Mouse (Mus musculus) retina, postnatal 1 day (tissue): Measurements from ENCODE around the gene Sel1l3.

Source experiments
- DNase-seq: peaks from one replicate; pipeline ENCODE4 v3.0.0-alpha.2; 2012

Sel1l3 gene

DNA sequence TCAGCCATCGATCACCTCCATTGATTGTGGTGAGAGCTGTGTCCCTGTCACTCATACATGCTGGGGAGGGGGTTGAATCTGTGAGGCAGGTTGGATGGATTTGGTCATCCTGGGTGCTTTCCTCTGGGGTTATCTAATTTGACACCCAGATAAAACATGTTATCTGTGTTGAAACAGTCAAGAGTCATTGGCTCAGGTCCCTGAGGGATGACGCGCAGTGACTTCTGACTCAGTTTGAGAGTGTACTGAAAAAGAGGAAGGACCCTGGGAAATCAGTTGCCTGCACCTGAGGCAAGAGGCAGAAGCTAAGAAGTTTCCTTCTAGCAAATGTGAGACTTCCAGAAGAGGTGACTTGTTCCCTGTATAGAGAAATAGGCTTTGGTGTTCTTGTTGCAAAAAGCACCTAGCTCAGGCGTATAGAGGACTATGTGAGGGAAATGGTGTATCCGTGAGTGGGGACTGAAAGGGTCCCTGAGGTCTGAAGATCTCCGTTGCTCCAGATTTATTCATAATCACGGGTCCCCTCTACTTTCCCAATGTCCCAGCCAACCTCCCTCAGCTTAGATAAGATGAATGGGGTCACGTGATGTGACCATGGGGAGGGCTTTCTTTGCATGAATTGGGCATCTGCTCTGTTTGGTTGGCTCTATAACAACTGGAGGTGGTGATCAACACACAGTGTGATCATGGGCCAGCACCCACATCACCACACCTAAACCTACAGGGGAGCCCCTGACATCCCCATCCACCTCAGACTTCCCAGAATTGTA is 73.4 kb downstream of the Sel1l3 start:
- DNase-seq = no peak

- no peak for DNase-seq
Observed at GRCm38 (mm10) chr5:53139566-53139965, 74.2 kb downstream of the Sel1l3 start.

GRCm38 (mm10) chr5:53139140-53139539 is 74.6 kb downstream of the Sel1l3 start:
- DNase-seq = no peak

DNA sequence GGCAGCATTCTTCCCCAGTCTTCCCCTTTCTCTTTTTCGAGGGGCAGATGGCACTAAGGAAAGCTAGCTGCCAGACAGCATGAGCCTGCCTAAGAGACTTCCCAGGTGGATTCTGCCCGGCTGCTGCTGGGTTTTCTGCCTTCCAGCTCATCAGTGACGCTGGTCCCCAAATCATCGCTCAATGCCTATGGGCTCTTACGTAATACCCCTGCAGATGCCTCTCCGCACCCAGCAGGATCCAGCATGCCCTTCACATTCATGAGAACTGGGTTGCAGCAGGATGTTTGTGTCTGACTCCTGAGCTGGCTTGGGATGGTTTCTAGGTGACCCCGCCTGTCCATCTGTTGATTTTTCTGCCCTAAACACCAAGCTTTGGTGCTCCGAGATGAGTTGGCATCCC is 75.7 kb downstream of the Sel1l3 start:
- no peak for DNase-seq

GRCm38 (mm10) chr5:53135984-53136383 is 77.7 kb downstream of the Sel1l3 start:
- DNase-seq = no peak

DNA sequence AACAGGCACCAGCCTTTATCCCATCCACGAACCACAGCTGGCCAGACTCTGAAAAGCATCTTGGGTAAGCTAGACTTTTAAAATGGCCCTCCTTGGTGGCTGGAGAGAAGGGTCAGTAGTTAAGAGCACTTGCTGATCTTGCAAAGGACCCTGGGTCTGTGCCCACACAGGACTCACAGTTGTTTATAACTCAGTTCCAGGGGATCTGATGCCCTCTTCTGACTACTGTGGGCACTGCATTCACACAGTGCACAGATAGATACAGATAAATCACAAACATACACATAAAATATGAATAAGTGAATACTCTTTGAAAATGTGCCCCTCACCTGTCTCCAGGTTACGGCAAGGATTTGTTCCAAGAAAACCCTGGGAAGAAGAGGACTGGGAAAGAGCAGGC is 79.7 kb downstream of the Sel1l3 start:
- no peak for DNase-seq

DNA sequence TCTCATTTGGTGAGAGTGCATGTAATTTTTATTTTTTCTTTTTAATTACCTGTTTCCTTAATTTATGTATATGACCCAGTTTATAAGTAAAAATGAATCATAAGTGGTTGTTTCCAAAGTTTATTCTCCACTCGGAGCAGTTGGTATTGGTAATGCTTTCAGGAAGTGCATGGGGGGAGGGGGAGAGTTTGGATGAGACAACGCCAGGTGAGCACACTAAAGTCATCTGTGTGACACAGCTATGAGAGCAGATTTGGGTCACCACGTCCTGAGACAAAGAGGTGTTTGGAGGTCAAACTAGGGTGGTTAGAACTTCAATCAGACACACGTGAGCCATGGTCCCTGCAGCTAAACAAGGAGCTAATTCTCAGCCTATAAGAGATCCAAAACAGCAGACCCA is 89.0 kb downstream of the Sel1l3 start:
- DNase-seq = no peak

DNA sequence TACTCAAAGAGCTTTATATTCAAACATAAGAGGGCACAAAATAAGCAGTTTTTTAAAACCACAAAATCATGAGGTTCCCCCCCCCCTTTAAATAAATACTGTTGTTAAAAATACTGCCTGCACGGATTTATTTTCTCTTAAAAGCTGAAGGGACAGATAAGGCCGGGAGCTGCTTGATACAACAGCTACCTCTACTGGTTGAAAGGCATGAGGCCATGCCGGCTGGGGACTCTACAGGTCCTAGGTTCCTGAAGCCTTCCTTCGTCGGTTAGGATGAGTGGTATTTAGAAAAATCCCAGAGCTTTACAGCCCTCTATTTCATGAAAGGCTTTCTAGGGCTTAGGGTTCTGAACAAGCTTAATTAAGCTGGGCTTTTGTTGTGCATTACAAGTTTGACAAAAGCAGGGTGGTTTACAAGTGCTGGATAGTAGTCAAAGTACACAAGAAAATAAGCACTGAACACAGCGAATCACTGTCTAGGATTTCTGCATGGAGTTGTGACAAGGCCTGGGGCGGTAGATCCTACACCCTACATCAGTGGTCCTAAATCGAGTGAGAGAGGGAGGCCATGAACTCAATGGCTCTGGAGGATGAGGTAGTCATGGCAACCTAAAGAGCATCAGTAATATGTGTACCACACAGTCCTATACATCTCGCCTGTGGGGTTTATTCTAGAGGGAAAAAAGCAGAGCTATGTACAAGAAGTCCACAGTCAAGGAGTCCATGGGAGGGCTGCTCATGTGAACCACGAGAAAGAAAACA is 90.0 kb downstream of the Sel1l3 start:
- DNase-seq = peak; percentile 58

DNA sequence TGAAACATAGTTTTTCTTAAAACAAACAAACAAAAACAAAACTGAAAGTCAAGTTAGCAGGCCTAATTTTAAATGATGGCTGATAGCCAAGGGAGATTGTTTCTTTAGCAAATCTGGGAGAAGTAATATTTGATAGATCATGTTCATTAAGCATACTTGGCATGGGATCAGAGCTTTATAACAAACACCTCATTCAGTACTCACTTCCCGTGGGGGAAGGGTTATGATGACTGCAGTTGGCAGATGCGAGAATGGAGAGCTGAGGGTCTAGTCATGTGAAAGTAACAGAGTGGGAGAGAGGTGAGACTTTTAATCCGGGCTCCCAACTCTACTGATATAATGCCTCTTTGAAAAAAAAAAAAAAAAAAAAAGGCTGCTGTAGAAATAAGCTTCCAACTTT is 94.0 kb downstream of the Sel1l3 start:
- peak; percentile 82 for DNase-seq

DNA sequence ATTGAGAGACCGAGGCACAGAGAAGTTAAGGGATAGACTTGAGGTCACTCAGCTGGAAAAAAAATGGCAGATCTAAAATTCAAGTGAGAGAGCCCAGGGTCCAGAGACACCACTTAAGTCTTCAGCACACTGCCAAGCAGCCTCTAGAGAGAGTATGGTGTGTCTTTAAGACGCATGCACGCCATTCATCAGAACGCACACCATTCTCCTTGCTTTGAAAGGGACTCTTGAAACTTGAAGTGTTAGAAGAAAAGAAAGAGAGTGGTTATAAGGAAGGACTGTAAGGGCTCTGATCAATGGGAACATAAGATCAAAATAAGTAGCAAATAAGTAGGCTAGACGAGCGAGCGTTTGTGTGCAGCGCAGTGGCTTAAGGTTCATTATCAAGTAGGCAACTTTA is 95.5 kb downstream of the Sel1l3 start:
- DNase-seq = no peak

- no peak for DNase-seq
Observed at GRCm38 (mm10) chr5:53114616-53115267, 99.0 kb downstream of the Sel1l3 start.

- DNase-seq = no peak
Observed at GRCm38 (mm10) chr5:53112942-53113341, 100.8 kb downstream of the Sel1l3 start.

GRCm38 (mm10) chr5:53111036-53111435 is 102.7 kb downstream of the Sel1l3 start:
- no peak for DNase-seq

- DNase-seq = no peak
Observed at GRCm38 (mm10) chr5:53110225-53110624, 103.5 kb downstream of the Sel1l3 start.

- no peak for DNase-seq
Observed at GRCm38 (mm10) chr5:53108668-53109067, 105.1 kb downstream of the Sel1l3 start.

DNA sequence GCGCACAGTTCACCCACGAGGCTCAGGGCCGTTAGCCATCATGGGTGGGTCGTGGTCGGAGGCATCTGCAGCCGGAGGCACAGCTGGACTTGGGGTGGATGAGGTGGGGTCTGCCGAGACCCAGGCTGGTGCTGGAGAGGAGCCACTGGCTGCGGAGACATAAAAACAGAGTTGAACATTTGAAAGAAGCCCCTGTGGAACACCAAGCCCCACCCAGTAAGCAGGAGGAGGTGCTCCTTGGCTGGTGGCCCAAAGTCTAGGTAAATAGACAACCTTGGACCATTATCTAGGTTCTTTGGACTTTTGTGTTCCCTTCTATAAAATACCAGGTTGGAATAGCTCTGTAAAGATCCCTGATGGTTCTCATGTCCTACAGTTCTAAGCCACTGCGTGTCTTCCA is 105.7 kb downstream of the Sel1l3 start:
- DNase-seq = no peak

DNA sequence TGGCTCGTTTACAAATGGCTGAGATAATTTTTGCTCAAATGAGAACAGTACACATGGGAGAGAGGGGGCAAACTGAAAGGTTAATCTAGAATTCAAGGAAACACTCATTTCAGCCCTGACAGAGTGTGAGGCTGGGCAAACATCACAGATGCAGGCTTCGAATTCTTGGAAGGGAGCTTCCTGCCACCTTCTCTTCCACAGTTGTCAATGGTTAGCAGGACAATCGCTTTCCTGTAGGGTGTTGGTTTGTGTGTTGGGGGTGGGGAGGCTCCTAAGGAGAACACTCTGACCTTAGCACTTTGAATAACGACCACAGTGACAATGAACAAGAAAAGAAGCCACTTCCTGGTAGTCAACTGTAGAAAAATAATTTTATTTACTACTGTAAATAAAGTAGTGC is 107.0 kb downstream of the Sel1l3 start:
- DNase-seq = no peak

DNA sequence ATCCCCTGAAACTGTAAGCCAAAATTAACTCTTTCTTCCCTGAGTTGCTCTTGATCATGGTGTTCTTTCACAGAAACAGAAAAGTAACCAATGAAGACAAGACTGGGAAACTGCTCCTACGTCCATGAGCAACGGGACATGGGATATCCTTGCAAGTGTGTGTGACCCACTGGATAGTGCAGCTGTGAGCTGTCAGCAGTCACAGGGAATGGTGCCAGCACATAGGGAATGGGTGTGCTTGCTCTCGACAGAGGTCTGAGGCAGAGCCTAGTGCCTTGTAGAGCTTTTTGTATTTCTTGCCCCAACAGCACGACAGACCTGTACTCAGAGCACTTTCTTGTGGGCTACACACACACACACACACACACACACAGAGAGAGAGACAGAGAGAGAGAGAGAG is 107.6 kb downstream of the Sel1l3 start:
- no peak for DNase-seq

GRCm38 (mm10) chr5:53105716-53106115 is 108.0 kb downstream of the Sel1l3 start:
- DNase-seq = peak; percentile 70

- peak; percentile 45 for DNase-seq
Observed at GRCm38 (mm10) chr5:53104177-53104855, 109.4 kb downstream of the Sel1l3 start.

- DNase-seq = no peak
Observed at GRCm38 (mm10) chr5:53101848-53102473, 111.8 kb downstream of the Sel1l3 start.

DNA sequence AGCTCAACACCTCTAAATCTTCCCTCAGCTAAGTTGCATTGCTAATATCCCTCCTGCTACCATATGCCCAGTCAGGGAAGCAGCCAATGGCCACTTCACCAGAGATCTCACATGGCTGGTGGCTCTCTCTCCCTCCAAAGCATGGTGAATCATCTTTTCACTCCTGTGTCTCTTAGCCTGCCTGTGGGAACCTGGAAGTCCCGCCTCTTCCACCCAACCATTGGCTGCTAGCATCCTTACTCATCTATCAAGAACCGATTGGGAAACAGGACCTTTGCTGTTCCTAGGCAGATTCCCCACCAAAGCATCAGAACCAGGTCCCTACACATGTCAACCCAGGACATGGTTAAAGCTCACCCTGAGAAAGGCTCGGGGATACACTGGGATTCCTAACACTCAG is 122.4 kb downstream of the Sel1l3 start:
- DNase-seq = no peak

GRCm38 (mm10) chr5:53087452-53087851 is 126.3 kb downstream of the Sel1l3 start:
- no peak for DNase-seq
